Mouse (Mus musculus): ENCODE results near the gene Olfr1212.

Olfr1212 gene

DNA sequence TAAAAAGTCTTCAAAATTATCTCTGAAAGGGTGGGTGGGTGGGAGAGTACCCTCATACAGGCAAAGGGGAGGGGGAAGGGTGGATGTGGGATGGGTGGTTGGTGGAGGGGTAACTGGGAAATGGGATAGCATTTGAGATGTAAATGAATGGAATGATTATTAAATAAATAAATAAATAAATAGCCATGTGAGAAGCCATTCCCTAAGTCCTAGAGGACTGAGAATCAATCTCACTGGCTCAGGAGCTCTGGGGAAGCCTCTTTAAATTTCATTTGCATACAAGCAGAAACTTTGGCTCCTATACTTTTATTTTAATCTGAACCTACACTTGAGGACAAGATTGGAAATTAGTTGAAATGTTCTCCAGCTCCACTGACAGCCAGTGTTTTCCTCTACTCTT is at the start of gene Olfr1212:
Gene Olfr1212, plus strand, starts transcription at position 301 of the 400 bp plus-strand sequence.
- DNase-seq (ENCODE audit: low spot score): no peak

GRCm38 (mm10) chr2:88915057-88915456 is 38.7 kb upstream of the Olfr1212 start, which contains the start of gene Olfr1209:
Olfr1209 (minus strand) TSS chr2:88915157.
- DNase-seq (ENCODE audit: low spot score): no peak

DNA sequence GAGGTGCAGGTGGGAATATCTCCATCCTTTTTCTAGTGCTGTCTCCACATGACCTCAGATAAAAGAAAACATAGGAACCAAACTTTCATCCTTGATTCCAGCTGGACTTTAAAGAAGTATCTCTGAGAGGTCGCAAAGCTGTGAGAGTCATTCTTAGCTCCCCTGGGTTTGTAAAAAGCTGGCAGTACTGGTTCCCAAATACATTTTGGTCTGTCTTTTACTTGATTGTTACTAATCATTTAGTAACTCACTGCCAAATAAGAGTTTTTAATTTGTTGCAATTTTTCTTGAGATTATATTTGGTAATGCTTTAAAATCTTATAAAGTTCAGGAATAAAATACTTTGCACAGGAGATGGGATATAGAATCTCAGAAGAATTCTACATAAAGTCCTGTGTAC is 15.8 kb upstream of the Olfr1212 start, which contains the start of gene Olfr1211:
Gene Olfr1211, minus strand, starts transcription at position 101 of the 400 bp plus-strand sequence.
- DNase-seq (ENCODE audit: low spot score): no peak

DNA sequence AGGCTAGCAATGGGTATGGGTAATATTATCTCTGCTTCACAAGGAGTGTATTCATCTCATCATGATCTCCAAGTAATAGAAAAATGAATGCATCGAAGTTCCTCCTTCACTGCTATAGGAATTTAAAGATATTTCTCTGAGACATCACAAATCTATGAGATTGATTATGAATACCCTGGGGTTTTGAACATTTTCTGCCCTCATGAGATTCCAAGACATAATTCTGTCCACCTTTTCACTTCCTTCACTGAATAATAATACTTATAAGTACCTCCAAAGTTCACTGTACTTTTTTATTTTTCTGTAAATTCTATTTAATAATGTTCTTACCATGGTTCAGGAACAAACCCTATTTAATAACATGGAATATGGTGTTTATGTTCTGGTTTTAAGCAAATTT is 26.4 kb downstream of the Olfr1212 start, which contains the start of gene Gm13762:
Gene Gm13762, minus strand, starts transcription at position 101 of the 400 bp plus-strand sequence.
- DNase-seq (ENCODE audit: low spot score): no peak

GRCm38 (mm10) chr2:88992553-88992952 is 38.8 kb downstream of the Olfr1212 start, which contains the start of gene Olfr1214:
Olfr1214 (minus strand) TSS chr2:88992653.
- no peak for DNase-seq (ENCODE audit: low spot score)

DNA sequence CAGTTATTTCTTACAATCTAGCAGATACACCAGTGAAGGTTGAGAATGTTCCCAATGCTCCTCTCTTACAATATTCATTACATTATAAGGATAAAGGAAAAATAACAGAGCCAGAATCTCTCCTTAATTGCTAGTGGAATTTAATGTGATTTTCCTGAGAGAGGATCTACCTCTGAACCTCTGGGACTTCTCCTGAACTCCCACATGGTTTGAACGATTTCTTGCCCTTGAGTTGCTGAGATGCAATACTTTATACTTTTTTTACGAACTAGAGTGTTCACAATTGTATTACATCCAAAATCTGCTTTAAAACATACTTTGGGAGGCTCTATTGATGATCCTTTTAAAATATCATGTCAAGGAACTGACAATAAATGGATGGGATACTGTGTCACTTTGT is 53.1 kb downstream of the Olfr1212 start, which contains the start of gene Olfr1215:
Gene Olfr1215, minus strand, starts transcription at position 101 of the 400 bp plus-strand sequence.
- no peak for DNase-seq (ENCODE audit: low spot score)

Data from ovary, postnatal 10 days (tissue).